Mouse (Mus musculus) spleen, adult 2 months (tissue): ENCODE results near the gene Angptl4. TPM values are rescaled to one million over a fixed set of nuclear protein-coding genes. Genes with fewer than 3 reads are reported as not detected.
"Not testable (repeated sequence)": the region's sequence is repeated elsewhere in the genome, so short reads cannot be mapped to it uniquely, and the experiment has no call there.

Source experiments
- DNase-seq, 2 experiments: peaks; one replicate each; pipeline versions ENCODE4 v3.0.0 to v3.0.0-alpha.2; 2012 to 2021; ENCODE audit warnings: low spot score in 2 of 2, low read depth in 1 of 2
- H3K27ac ChIP-seq: fragments of 200-500 bp; 2 replicates; pipeline ENCODE4 v1.5.1; 2012; ENCODE audit warnings: low read length, inconsistent platforms; ENCODE audit not compliant: insufficient read depth
- H3K27me3 ChIP-seq: fragments of 200-500 bp; 2 replicates; pipeline ENCODE4 v1.6.1; 2012; ENCODE audit warnings: mild to moderate bottlenecking, moderate library complexity, low read length, inconsistent platforms; ENCODE audit not compliant: control insufficient read depth, insufficient read depth
- H3K36me3 ChIP-seq: fragments of 200-500 bp; 2 replicates; pipeline ENCODE4 v1.6.1; 2012; ENCODE audit warnings: mild to moderate bottlenecking, low read length, inconsistent platforms; ENCODE audit not compliant: control insufficient read depth, insufficient read depth
- H3K4me1 ChIP-seq: fragments of 200-500 bp; 2 replicates; pipeline ENCODE4 v1.6.1; 2011; ENCODE audit warnings: inconsistent platforms; ENCODE audit not compliant: control insufficient read depth, insufficient read depth, insufficient read length
- H3K4me3 ChIP-seq: fragments of 200-500 bp; 2 replicates; pipeline ENCODE4 v1.5.1; 2011; ENCODE audit warnings: mild to moderate bottlenecking, inconsistent platforms; ENCODE audit not compliant: insufficient read depth, insufficient read length; ENCODE audit errors: extremely low read depth
- CTCF ChIP-seq: fragments of 200-500 bp; IDR thresholded peaks from 2 replicates; pipeline ENCODE4 v1.5.1; 2011; ENCODE audit warnings: mild to moderate bottlenecking, inconsistent platforms; ENCODE audit not compliant: insufficient read depth, insufficient read length, insufficient replicate concordance; ENCODE audit errors: extremely low read depth
- POLR2A ChIP-seq: fragments of 200-500 bp; IDR thresholded peaks from 2 replicates; pipeline ENCODE4 v1.6.1; 2011; ENCODE audit warnings: low read depth, low read length, inconsistent platforms
- WGBS: fragments of 180-500 bp; shearing (Covaris S2); methylation state at CpG from one replicate; pipeline ENCODE4 v1.1.7; 2018; 5-methylcytosine and 5-hydroxymethylcytosine counted together
- polyA plus RNA-seq: library from polyadenylated mRNA; depleted of rRNA; stranded (reverse); fragments of >200 nt; gene quantifications from 2 replicates; pipeline ENCODE4 v1.2.3, GENCODE M21; 2012

The Angptl4 gene
- polyA plus RNA-seq, 1 experiment = 15.6 TPM

GRCm38 (mm10) chr17:33749451-33749850, 32.2 kb downstream of the Angptl4 start:
- no peak overlapping the region for H3K27ac ChIP-seq
- no peak for DNase-seq
- no peaks in the 10 kb centered on the region for H3K27me3 ChIP-seq
- H3K36me3 ChIP-seq = peaks cover 26% of the 10 kb centered on the region
- TF ChIP-seq POLR2A (no peak), CTCF (no peak)
- H3K4me3 ChIP-seq = no peak overlapping the region
- H3K4me1 ChIP-seq = 0 out of 2 replicates have a peak, but pooled peaks cover 3% of the 10 kb centered on the region
- WGBS = 97% methylated on average over 5 of the region's 5 CpGs

GRCm38 (mm10) chr17:33746011-33746410, 35.6 kb downstream of the Angptl4 start:
- 45% methylated on average over 2 of the region's 2 CpGs for WGBS
- Histone ChIP-seq H3K4me1 (no peaks in the 10 kb centered on the region), H3K4me3 (no peak overlapping the region), H3K36me3 (peaks cover 26% of the 10 kb centered on the region), H3K27me3 (no peaks in the 10 kb centered on the region), H3K27ac (no peak overlapping the region)
- DNase-seq = no peak
- peak; percentile 13; the same call in 1 of the 2 replicates for TF ChIP-seq CTCF
- no peak for TF ChIP-seq POLR2A

- H3K4me3 ChIP-seq = no peak overlapping the region
- no peak overlapping the region for H3K27ac ChIP-seq
- H3K27me3 ChIP-seq = no peaks in the 10 kb centered on the region
- WGBS = 92% methylated on average over 5 of the region's 5 CpGs
- DNase-seq = no peak
- TF ChIP-seq POLR2A (no peak), CTCF (no peak)
- no peaks in the 10 kb centered on the region for H3K4me1 ChIP-seq
- peaks cover 25% of the 10 kb centered on the region for H3K36me3 ChIP-seq
Observed at GRCm38 (mm10) chr17:33744686-33745384, 36.8 kb downstream of the Angptl4 start.

- 91% methylated on average over 1 of the region's 1 CpGs for WGBS
- H3K36me3 ChIP-seq = peaks cover 7% of the 10 kb centered on the region
- no peak overlapping the region for H3K27ac ChIP-seq
- no peak for TF ChIP-seq POLR2A
- no peak for TF ChIP-seq CTCF
- H3K4me1 ChIP-seq = no peaks in the 10 kb centered on the region
- no peak for DNase-seq
- H3K27me3 ChIP-seq = no peaks in the 10 kb centered on the region
- no peak overlapping the region for H3K4me3 ChIP-seq
Observed at GRCm38 (mm10) chr17:33742420-33742819, 39.2 kb downstream of the Angptl4 start.

- H3K36me3 ChIP-seq, H3K4me1 ChIP-seq, H3K4me3 ChIP-seq, DNase-seq, H3K27ac ChIP-seq, H3K27me3 ChIP-seq: not testable (repeated sequence)
- 76% methylated on average over 10 of the region's 10 CpGs for WGBS
Observed at GRCm38 (mm10) chr17:33733526-33733925, 48.1 kb downstream of the Angptl4 start.

GRCm38 (mm10) chr17:33732556-33733083, 49.0 kb downstream of the Angptl4 start:
- H3K4me1 ChIP-seq, H3K4me3 ChIP-seq, DNase-seq, H3K27ac ChIP-seq, H3K27me3 ChIP-seq, H3K36me3 ChIP-seq: not testable (repeated sequence)
- 74% methylated on average over 9 of the region's 9 CpGs for WGBS

- no peak overlapping the region for H3K4me3 ChIP-seq
- no peaks in the 10 kb centered on the region for H3K36me3 ChIP-seq
- WGBS = 44% methylated on average over 2 of the region's 2 CpGs
- TF ChIP-seq POLR2A = no peak
- no peaks in the 10 kb centered on the region for H3K4me1 ChIP-seq
- H3K27ac ChIP-seq = no peak overlapping the region
- DNase-seq = no peak
- no peaks in the 10 kb centered on the region for H3K27me3 ChIP-seq
Observed at GRCm38 (mm10) chr17:33729215-33729614, 52.4 kb downstream of the Angptl4 start.
